Mouse (Mus musculus): ENCODE results near the gene Pbx1. TPM values are rescaled to one million over a fixed set of nuclear protein-coding genes. Genes with fewer than 3 reads are reported as not detected.

The Pbx1 gene
- polyA plus RNA-seq, 1 experiment from 2014 or later: 43.7 TPM

- DNase-seq (ENCODE audit: low spot score) (no peak), ATAC-seq (ENCODE audit: insufficient number of reproducible peaks, low FRiP score, low TSS enrichment, low read depth) (no peak)
- Histone ChIP-seq H3K4me2 (ENCODE audit: low read depth, severe bottlenecking) (no peak overlapping the region), H3K27me3 (ENCODE audit: control insufficient read depth, insufficient read depth, low read length) (no peaks in the 10 kb centered on the region), H3K4me1 (ENCODE audit: control insufficient read depth, insufficient read depth, low read length) (no peaks in the 10 kb centered on the region), H3K9ac (ENCODE audit: low read length) (no peak overlapping the region), H3K27ac (replicated peaks; ENCODE audit: low read depth, low read length) (no peak overlapping the region), H3K9me3 (ENCODE audit: control insufficient read depth, low read length) (no peaks in the 10 kb centered on the region; the same call in 1 of the 2 replicates), H3K36me3 (ENCODE audit: control insufficient read depth, insufficient read depth, low read length) (no peaks in the 10 kb centered on the region), H3K4me3 (ENCODE audit: low read depth, low read length) (no peak overlapping the region)
- WGBS: 97% methylated on average over 2 of the region's 2 CpGs
Observed at GRCm38 (mm10) chr1:168098806-168099205, 333.3 kb downstream of the Pbx1 start.

GRCm38 (mm10) chr1:168094671-168095070, 337.4 kb downstream of the Pbx1 start:
- Histone ChIP-seq H3K9ac (ENCODE audit: low read length) (no peak overlapping the region), H3K4me3 (ENCODE audit: low read depth, low read length) (no peak overlapping the region), H3K4me2 (ENCODE audit: low read depth, severe bottlenecking) (no peak overlapping the region), H3K27me3 (ENCODE audit: control insufficient read depth, insufficient read depth, low read length) (no peaks in the 10 kb centered on the region), H3K27ac (replicated peaks; ENCODE audit: low read depth, low read length) (no peak overlapping the region), H3K9me3 (ENCODE audit: control insufficient read depth, low read length) (no peaks in the 10 kb centered on the region), H3K36me3 (ENCODE audit: control insufficient read depth, insufficient read depth, low read length) (no peaks in the 10 kb centered on the region), H3K4me1 (ENCODE audit: control insufficient read depth, insufficient read depth, low read length) (no peaks in the 10 kb centered on the region)
- DNase-seq (ENCODE audit: low spot score) (no peak), ATAC-seq (ENCODE audit: insufficient number of reproducible peaks, low FRiP score, low TSS enrichment, low read depth) (no peak)
- 42% methylated on average over 4 of the region's 4 CpGs for WGBS

GRCm38 (mm10) chr1:168093044-168093443, 339.0 kb downstream of the Pbx1 start:
- no peak for DNase-seq (ENCODE audit: low spot score)
- H3K9ac ChIP-seq (ENCODE audit: low read length): no peak overlapping the region
- no peaks in the 10 kb centered on the region for H3K36me3 ChIP-seq (ENCODE audit: control insufficient read depth, insufficient read depth, low read length)
- no peak for ATAC-seq (ENCODE audit: insufficient number of reproducible peaks, low FRiP score, low TSS enrichment, low read depth)
- no peaks in the 10 kb centered on the region for H3K4me1 ChIP-seq (ENCODE audit: control insufficient read depth, insufficient read depth, low read length)
- no peak overlapping the region for H3K4me3 ChIP-seq (ENCODE audit: low read depth, low read length)
- 86% methylated on average over 2 of the region's 2 CpGs for WGBS
- H3K9me3 ChIP-seq (ENCODE audit: control insufficient read depth, low read length): no peaks in the 10 kb centered on the region
- no peaks in the 10 kb centered on the region for H3K27me3 ChIP-seq (ENCODE audit: control insufficient read depth, insufficient read depth, low read length)
- H3K4me2 ChIP-seq (ENCODE audit: low read depth, severe bottlenecking): no peak overlapping the region
- H3K27ac ChIP-seq (replicated peaks; ENCODE audit: low read depth, low read length): no peak overlapping the region

- Histone ChIP-seq H3K27me3 (ENCODE audit: control insufficient read depth, insufficient read depth, low read length) (no peaks in the 10 kb centered on the region), H3K9me3 (ENCODE audit: control insufficient read depth, low read length) (no peaks in the 10 kb centered on the region), H3K4me3 (ENCODE audit: low read depth, low read length) (no peak overlapping the region), H3K27ac (replicated peaks; ENCODE audit: low read depth, low read length) (no peak overlapping the region), H3K4me1 (ENCODE audit: control insufficient read depth, insufficient read depth, low read length) (no peaks in the 10 kb centered on the region), H3K9ac (ENCODE audit: low read length) (no peak overlapping the region), H3K4me2 (ENCODE audit: low read depth, severe bottlenecking) (no peak overlapping the region), H3K36me3 (ENCODE audit: control insufficient read depth, insufficient read depth, low read length) (no peaks in the 10 kb centered on the region)
- ATAC-seq (ENCODE audit: insufficient number of reproducible peaks, low FRiP score, low TSS enrichment, low read depth): no peak
- WGBS: 67% methylated on average over 4 of the region's 4 CpGs
- DNase-seq (ENCODE audit: low spot score): no peak
Observed at GRCm38 (mm10) chr1:168091627-168092026, 340.4 kb downstream of the Pbx1 start.

GRCm38 (mm10) chr1:168088680-168089079, 343.4 kb downstream of the Pbx1 start:
- H3K27ac ChIP-seq (replicated peaks; ENCODE audit: low read depth, low read length): no peak overlapping the region
- 88% methylated on average over 7 of the region's 7 CpGs for WGBS
- DNase-seq (ENCODE audit: low spot score) (no peak), ATAC-seq (ENCODE audit: insufficient number of reproducible peaks, low FRiP score, low TSS enrichment, low read depth) (no peak)
- H3K9ac ChIP-seq (ENCODE audit: low read length): no peak overlapping the region
- H3K4me1 ChIP-seq (ENCODE audit: control insufficient read depth, insufficient read depth, low read length): no peaks in the 10 kb centered on the region
- no peaks in the 10 kb centered on the region for H3K27me3 ChIP-seq (ENCODE audit: control insufficient read depth, insufficient read depth, low read length)
- H3K4me3 ChIP-seq (ENCODE audit: low read depth, low read length): no peak overlapping the region
- H3K9me3 ChIP-seq (ENCODE audit: control insufficient read depth, low read length): no peaks in the 10 kb centered on the region
- no peaks in the 10 kb centered on the region for H3K36me3 ChIP-seq (ENCODE audit: control insufficient read depth, insufficient read depth, low read length)
- H3K4me2 ChIP-seq (ENCODE audit: low read depth, severe bottlenecking): no peak overlapping the region

- no peak for DNase-seq (ENCODE audit: low spot score)
- no peaks in the 10 kb centered on the region for H3K9me3 ChIP-seq (ENCODE audit: control insufficient read depth, low read length)
- H3K4me3 ChIP-seq (ENCODE audit: low read depth, low read length): no peak overlapping the region
- H3K4me2 ChIP-seq (ENCODE audit: low read depth, severe bottlenecking): no peak overlapping the region
- no peak overlapping the region for H3K27ac ChIP-seq (replicated peaks; ENCODE audit: low read depth, low read length)
- no peaks in the 10 kb centered on the region for H3K36me3 ChIP-seq (ENCODE audit: control insufficient read depth, insufficient read depth, low read length)
- ATAC-seq (ENCODE audit: insufficient number of reproducible peaks, low FRiP score, low TSS enrichment, low read depth): no peak
- no peak overlapping the region for H3K9ac ChIP-seq (ENCODE audit: low read length)
- H3K4me1 ChIP-seq (ENCODE audit: control insufficient read depth, insufficient read depth, low read length): no peaks in the 10 kb centered on the region; the same call in 1 of the 2 replicates
- WGBS: 95% methylated on average over 6 of the region's 6 CpGs
- H3K27me3 ChIP-seq (ENCODE audit: control insufficient read depth, insufficient read depth, low read length): no peaks in the 10 kb centered on the region
Observed at GRCm38 (mm10) chr1:168079394-168079767, 352.7 kb downstream of the Pbx1 start.

GRCm38 (mm10) chr1:168078746-168079393, 353.2 kb downstream of the Pbx1 start:
- Histone ChIP-seq H3K27me3 (ENCODE audit: control insufficient read depth, insufficient read depth, low read length) (no peaks in the 10 kb centered on the region), H3K4me1 (ENCODE audit: control insufficient read depth, insufficient read depth, low read length) (no peaks in the 10 kb centered on the region; the same call in 1 of the 2 replicates), H3K4me3 (ENCODE audit: low read depth, low read length) (no peak overlapping the region), H3K9me3 (ENCODE audit: control insufficient read depth, low read length) (no peaks in the 10 kb centered on the region), H3K4me2 (ENCODE audit: low read depth, severe bottlenecking) (no peak overlapping the region), H3K27ac (replicated peaks; ENCODE audit: low read depth, low read length) (no peak overlapping the region), H3K36me3 (ENCODE audit: control insufficient read depth, insufficient read depth, low read length) (no peaks in the 10 kb centered on the region), H3K9ac (ENCODE audit: low read length) (no peak overlapping the region)
- 80% methylated on average over 10 of the region's 10 CpGs for WGBS
- DNase-seq (ENCODE audit: low spot score): no peak
- no peak for ATAC-seq (ENCODE audit: insufficient number of reproducible peaks, low FRiP score, low TSS enrichment, low read depth)

GRCm38 (mm10) chr1:168071974-168072373, 360.1 kb downstream of the Pbx1 start:
- Histone ChIP-seq H3K27ac (replicated peaks; ENCODE audit: low read depth, low read length) (no peak overlapping the region), H3K4me1 (ENCODE audit: control insufficient read depth, insufficient read depth, low read length) (no peaks in the 10 kb centered on the region), H3K36me3 (ENCODE audit: control insufficient read depth, insufficient read depth, low read length) (no peaks in the 10 kb centered on the region), H3K27me3 (ENCODE audit: control insufficient read depth, insufficient read depth, low read length) (no peaks in the 10 kb centered on the region), H3K4me2 (ENCODE audit: low read depth, severe bottlenecking) (no peak overlapping the region), H3K9ac (ENCODE audit: low read length) (no peak overlapping the region), H3K4me3 (ENCODE audit: low read depth, low read length) (no peak overlapping the region), H3K9me3 (ENCODE audit: control insufficient read depth, low read length) (no peaks in the 10 kb centered on the region)
- DNase-seq (ENCODE audit: low spot score) (no peak), ATAC-seq (ENCODE audit: insufficient number of reproducible peaks, low FRiP score, low TSS enrichment, low read depth) (no peak)
- WGBS: 86% methylated on average over 5 of the region's 5 CpGs
